Mouse (Mus musculus): ENCODE results near the gene Ddc.

The Ddc gene

GRCm38 (mm10) chr11:11823980-11824911 lies 73.7 kb downstream of the Ddc start:
- no peak for DNase-seq (ENCODE audit: low spot score)

- DNase-seq (ENCODE audit: low spot score), result no peak
Measured at GRCm38 (mm10) chr11:11822181-11823095, 75.5 kb downstream of the Ddc start.

- DNase-seq (ENCODE audit: low spot score), result no peak
Measured at GRCm38 (mm10) chr11:11821387-11821975, 76.5 kb downstream of the Ddc start.

DNA sequence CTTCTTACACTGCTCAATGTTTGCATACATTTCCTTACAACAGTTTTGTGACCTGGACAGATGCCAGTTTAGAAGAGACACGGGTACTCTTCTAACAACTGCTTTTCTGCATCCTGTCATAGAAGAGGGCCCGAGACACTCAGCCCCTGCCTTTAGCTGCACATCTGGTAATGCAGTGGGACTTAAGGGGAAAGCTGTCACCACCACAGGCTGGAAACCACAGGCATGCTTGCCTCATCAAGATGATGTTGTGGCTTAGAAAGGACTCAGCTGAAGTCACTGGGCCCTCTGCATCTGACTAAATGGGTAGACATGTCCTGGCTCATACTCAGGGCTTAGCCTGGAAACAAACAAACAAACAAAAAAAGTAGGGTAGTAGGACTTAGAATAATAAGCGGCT lies 77.2 kb downstream of the Ddc start:
- no peak for DNase-seq (ENCODE audit: low spot score)

DNA sequence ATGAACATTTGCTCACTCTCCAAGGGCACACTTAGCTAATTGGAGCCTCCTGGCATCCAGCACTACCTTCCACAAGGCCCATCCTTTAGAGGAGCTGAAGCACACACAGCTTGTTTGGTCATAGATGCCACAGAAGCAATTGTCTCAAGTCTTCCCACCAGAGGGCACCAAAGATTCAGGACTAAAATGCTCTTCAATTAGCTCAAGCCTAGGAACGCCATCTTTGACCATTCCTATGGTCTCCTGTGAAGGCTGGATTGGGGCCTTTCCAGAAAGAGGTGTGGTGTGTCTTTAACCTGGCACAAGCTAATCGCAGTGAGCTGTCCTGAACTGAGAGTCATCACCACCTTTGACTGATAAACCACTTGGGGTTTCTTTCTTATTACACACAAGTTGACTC lies 77.7 kb downstream of the Ddc start:
- peak; percentile 58 for DNase-seq (ENCODE audit: low spot score)

DNA sequence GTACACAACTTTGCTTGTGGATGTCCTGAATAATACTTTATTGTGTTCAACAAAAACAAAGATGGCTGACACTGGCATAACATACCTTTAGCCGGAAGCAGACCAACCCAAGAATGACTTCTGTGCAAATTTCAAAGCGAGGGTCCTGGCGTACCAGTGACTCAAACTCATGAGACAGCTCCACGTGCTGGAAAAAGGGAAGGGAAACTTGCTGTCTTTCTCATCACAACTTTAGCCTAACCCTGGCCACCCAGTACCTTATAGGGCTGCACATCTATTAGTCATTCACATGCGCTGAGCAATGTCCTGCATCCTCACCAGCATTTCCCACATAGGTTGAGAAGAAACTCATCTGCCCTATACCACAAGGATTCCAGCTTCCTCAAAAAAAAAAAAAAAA lies 78.7 kb downstream of the Ddc start:
- DNase-seq (ENCODE audit: low spot score), result no peak

DNA sequence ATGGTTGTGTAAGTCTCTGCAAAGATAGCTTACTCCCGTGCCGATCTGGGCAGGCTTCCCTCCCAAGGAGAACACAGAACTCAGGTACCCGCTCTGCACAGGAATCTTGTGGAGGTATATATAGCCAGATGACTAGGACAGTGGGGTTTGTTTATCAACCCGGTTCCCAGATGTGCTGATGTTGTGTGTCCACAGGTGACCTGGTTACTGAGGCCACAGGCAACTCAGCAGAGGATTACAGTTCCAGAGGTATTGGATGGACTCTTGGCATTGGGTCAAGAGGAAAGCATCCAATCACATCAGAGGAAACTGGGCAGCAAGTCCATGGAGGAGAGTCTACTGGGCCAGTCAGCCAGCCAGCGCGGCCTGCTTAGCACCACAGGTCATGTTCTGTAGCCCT lies 79.1 kb downstream of the Ddc start:
- DNase-seq (ENCODE audit: low spot score), result no peak

DNA sequence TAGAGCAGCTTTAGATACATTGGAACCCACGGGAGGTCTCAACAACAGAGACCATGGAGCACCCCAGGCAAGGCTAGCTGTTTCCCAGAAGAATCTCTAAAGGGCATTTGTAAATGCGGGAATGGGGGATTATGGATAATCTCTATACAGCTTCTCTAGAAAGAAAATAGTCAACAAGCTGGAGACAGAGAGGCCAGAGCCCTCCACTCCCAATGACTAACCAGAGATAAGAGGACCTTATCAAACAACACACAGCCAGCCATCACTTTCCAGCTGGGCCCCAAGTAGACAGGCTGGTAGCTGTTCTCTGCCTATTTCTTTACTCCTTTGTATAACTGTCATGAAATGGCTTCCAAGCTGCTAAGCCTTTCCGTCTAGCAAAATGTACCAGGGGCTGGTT lies 82.2 kb downstream of the Ddc start:
- no peak for DNase-seq (ENCODE audit: low spot score)

- DNase-seq (ENCODE audit: low spot score), result no peak
Measured at GRCm38 (mm10) chr11:11811906-11812480, 86.0 kb downstream of the Ddc start.

DNA sequence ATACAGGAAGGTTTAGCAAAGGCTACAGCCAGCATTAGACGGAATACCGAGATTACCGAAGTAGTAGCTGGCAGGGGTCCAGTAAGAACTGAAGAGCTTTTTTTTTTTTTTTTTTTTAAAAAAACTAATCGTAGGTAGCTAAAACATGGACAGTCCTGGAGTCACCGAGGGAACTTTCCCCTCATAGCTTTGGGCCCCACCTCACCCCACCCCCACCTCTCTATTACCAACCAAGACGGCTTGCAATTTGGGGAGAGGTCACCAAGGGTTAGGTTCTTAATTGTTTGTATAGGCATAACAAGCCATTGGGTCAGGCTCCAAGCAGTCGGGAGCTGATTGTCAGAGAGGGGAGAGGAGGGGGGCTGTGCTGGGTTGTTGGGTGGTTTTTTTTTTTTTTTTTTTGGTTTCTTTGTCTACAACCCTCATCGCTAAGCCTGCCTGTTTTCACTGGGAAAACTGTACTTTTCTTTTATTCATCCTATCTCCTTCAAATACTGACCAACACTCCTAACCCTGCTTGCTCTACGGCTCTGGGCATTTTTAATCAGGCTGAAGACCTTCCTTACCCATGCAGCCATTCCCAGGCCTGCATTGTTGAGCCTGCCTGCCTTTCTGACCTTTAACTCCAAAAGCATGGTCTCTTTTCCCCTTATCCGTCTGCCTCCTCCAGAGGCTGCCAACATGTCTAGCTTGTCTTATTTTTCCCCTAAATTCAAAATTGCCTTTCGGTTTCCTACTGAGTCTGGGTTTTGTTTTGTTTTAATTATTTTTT lies 88.4 kb downstream of the Ddc start:
- DNase-seq (ENCODE audit: low spot score), result no peak

GRCm38 (mm10) chr11:11808820-11809403 lies 89.0 kb downstream of the Ddc start, which contains the start of gene Fignl1:
Fignl1 (minus strand) TSS chr11:11808962.
- DNase-seq (ENCODE audit: low spot score), result peak; percentile 90

GRCm38 (mm10) chr11:11808035-11808819 lies 89.7 kb downstream of the Ddc start:
- no peak for DNase-seq (ENCODE audit: low spot score)

- no peak for DNase-seq (ENCODE audit: low spot score)
Measured at GRCm38 (mm10) chr11:11805951-11806350, 92.0 kb downstream of the Ddc start.

- DNase-seq (ENCODE audit: low spot score), result no peak
Measured at GRCm38 (mm10) chr11:11804421-11804820, 93.5 kb downstream of the Ddc start.

DNA sequence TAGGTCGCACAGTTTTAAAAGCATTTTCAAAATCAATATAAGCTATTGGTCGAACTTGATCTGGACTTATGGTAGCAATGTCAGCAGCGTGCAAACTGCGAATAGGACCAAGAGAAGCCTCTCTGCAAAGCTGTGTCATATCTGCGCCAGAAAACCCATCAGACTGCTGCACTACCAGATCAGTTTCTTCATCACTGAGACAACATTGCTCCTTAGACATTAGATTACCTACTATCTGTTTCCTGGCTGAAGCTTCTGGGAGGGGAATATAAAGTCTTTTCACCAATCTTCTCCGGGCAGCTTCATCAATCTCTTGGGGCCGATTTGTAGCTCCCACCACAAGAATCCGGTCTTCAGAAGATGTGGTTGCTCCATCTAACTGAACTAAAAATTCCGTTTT lies 96.9 kb downstream of the Ddc start:
- no peak for DNase-seq (ENCODE audit: low spot score)

- DNase-seq (ENCODE audit: low spot score), result no peak
Measured at GRCm38 (mm10) chr11:11800304-11800703, 97.6 kb downstream of the Ddc start.

- DNase-seq (ENCODE audit: low spot score), result no peak
Measured at GRCm38 (mm10) chr11:11798690-11799089, 99.3 kb downstream of the Ddc start.

- no peak for DNase-seq (ENCODE audit: low spot score)
Measured at GRCm38 (mm10) chr11:11794626-11795025, 103.3 kb downstream of the Ddc start.

- peak; percentile 41 for DNase-seq (ENCODE audit: low spot score)
Measured at GRCm38 (mm10) chr11:11788521-11788974, 109.4 kb downstream of the Ddc start.

- no peak for DNase-seq (ENCODE audit: low spot score)
Measured at GRCm38 (mm10) chr11:11785457-11785856, 112.5 kb downstream of the Ddc start.
